Mouse (Mus musculus) c-Kit-positive CD71-positive TER-119-negative erythroid progenitor cells, embryonic 14.5 days (primary cell): ENCODE data around the gene Dmrt3.

ENCODE experiments used
- DNase-seq: peaks from one replicate; pipeline ENCODE4 v3.0.0-alpha.2; 2013; ENCODE audit warnings: low read depth

The Dmrt3 gene

DNA sequence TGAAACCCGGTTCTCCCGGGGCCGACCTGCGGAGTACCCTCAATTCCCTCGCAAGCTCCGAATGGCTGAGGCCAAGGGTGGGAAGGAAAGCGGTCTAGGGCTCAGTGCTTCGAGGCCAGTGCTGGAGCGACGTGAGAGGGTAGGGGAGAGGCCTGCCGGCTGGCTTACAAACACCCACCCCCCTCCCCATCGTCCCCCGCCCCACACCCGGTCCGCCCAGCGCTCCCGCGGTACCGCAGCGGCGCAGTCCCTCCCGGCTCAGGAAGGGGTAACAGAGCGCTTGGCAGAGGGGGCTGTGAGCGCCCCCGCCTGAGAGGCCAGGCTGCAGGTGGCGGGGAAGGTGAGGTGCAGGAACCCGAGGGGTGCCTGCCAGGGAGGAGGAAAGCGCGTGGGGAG, at the start of gene Dmrt3:
Gene Dmrt3 (plus strand): TSS at position 287 of the 396 bp plus-strand sequence.
- no peak for DNase-seq

DNA sequence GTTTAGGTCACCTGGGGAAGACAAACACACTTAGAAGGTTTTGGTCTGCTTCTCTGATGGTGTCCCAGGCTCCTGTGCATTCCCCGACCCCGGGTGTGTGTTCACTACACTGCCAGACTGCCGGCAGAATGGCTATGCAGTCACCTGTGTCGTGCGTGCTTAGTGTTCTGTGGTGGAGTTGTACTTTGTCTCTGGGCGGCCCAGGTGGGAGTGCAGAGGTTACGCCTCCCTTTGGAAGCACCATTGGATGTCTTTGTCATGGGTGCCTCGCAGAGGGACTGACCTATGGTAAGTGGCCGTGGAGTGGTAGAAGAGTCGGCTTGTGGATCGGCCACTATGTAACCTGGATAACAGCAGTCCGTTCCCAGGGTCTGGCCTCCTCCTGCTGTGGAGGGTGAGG, 45.7 kb upstream of the Dmrt3 start:
- DNase-seq = no peak

DNA sequence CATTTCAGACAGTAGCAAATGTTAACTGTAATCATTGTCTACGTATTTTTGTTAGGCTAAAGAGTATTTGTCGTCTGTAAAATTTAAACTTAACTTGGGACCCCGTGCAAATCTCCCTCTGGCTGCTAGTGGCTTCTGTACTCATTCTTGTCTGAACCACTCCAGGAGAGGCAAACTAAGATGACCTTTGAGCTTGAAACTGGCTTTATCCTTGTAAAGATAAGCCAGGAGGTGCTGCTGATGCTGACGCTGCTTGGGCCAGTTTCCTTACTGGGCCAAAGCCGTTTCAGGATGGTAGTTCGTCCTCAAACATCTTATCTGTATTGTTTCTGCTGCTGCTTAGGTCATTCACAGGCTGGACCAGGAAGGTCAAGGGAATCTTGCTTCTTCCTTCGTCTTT, 40.3 kb upstream of the Dmrt3 start:
- no peak for DNase-seq

DNA sequence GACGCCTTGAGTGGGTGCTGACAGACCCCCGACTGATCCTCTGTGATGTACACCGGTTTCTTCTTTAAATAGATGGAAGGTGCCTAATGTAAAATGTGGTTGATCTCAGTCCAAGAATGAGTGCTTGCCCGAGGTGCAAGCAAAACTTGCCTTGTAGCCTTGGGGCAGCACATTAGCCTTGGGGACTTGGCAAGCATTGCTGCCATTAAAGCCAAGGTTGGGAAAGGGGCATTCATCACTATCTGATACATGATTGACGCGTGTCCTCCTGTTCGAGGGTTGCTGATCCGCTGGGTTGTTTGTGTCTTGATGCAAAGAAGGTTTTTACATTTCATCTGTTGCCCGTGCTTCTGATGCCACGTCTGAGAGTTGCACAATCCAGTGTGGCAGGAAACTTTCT, 35.7 kb upstream of the Dmrt3 start:
- DNase-seq = no peak

DNA sequence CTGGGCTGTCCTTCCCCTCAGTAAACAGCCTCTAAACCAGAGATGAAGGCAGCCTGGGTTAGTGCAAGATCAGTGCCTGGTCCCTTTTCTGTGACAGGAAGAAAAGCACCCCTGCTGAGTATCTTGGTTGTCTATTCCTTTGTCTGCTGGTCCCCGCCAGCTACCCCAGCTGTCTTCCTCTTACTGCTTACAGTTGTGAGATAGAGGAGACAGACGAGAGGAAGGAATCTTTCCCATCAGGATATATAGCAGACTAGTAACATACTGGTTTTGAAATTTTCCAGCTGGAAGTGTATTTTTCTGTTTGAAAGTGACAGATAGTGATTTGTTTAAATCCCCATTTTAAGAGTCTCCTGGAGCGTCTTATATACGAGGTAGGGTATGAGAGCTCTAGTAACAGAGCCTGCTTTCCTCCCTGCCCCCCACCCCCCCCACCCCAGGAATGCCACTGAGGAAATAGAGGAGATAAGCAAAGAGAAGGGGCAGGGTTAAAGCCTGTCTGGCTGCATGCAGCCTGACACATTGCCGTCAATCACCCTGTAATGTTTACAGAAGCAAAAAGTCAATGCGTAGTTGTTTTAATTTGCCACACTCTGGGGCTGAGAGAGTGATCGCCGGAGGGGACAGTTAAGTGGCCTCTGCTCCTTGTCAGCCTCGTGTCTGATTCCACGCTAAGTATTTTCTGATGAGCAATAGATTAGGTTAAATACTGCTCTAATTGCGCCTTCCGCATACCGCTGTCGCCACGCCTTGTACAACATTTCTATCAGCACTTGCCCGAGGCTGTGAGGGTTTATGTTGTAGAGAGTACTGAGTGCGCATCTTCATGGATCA, 34.9 kb upstream of the Dmrt3 start:
- DNase-seq = no peak

DNA sequence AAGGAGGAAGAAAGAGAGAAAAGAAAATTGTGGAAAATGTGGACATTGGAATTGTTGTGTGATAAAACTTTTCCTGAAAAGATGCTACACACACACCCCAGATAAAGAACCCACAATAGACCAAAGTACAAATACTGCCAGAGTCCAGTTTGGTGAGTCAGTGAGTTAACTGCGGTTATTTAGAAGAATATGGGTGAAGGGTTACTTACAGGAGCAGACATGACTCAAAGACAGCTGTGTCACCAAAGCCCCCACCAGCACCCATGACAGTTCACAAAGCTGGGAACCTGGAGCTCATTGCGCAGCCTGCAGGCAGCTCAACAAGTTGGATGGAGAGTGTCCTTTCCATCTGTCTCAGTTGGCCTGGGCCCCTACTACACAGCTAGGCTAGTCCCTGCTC, 31.7 kb upstream of the Dmrt3 start:
- no peak for DNase-seq

DNA sequence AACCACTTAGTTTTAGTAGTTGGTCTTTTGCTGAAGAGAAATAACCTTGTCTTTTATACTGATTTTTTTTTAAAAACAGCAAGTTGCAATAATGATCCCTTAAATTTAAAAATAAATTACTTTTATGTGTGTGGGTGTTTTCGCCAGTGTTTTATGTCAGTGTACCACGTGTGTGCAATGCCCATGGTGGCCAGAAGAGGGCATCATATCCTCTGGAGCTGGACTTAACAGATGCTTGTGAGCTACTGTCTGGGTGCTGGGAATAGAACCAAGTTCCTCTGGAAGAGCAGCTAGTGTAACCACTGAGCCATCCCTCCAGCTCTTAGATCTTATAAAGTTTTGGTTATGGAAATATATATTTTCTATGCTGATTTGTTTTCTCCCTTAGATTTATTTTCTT, 30.7 kb upstream of the Dmrt3 start:
- no peak for DNase-seq

DNA sequence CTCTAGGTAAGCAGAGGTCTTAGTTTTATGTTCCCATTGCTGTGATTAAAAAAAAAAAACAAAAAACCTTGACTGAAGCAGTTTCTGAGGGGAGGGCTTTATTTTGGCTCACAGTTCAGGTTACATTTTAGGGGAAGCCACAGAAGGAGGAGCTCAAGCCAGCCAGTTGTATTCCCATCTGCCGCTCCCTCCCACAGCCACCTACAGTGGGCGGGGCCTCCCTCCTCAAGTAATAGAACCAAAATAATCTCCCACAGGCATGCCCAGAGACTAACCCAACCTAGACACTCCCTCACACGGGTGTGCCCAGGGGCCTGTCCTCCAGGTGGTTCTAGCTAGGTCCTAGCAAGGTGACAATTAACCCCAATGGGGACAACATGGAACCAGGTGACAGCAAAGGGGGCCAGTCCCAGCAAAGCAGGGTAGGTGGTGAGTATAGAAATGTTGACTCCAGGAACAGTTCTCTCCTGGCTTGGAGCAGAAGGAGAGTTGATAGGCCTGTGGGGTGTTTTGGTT, 12.3 kb upstream of the Dmrt3 start:
- DNase-seq = no peak

DNA sequence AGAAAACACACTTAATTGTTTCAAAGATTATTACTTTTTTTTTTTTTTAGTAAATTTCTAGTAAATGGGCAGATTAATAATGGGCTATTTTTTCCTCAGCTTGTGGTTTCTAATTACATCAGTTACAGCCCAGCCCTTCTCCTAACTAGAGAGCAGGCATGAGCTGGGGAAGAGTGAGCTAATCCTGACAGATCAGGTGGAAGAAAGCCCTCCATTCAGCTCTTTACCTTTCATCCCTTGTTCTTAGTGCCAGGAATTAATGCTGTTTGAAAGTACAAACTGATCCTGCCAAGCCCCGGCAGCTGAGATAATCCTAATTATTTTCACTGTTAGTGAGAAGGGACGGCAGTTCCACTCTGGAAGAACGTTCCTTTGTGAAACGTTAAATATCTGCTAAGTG, 11.5 kb upstream of the Dmrt3 start:
- no peak for DNase-seq

DNA sequence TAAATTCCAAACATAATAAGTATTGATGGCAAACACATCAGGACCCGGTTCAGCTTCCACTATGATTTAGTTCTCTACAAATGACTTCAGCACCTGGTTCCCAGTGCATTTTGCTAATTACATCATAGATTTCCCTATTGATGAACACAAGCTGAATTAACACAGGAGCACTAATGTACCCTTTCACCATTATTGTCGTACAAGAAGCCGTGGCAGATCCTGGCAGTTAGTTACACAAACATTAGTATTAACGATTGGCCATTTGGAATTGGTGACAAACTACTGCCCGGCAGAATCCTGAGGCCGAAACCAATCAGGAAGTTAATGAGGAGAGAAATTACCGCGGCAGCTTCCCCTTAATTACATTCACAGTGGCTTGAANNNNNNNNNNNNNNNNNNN, 8.1 kb upstream of the Dmrt3 start:
- DNase-seq = no peak

DNA sequence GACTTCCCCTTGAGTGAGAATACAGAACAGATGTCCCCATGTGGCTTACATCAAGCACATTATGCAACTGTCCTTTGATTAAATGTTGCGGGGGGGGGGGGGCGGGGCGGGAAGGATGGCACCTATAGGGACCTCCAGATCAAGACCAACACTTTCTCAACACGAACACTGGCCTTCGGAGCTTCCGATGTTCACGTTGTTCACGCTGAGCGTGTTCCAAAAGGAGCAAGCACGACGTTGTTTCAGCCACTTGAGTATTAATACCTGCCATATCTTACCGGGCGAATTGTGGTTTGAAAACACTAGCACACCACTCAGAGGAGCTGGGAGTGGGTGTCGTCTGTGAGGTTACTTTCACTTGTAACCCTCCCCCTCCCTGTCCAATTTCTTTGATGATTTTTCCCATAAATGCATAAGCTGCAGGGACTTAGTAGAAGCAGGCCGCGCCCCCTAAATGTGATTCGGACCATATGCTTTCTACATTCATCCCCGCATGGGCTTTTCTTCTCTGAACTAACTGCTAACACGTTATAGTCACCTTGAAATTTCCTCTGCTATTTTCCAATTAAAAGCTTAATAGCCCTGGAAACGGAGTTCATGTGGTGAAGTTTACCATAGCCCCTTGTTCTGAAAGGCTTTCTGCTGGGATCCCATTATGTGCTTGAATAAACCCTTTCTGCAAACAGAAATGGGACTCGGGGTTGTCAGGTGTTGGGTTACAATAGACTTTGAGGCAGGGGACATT, 2.5 kb upstream of the Dmrt3 start:
- no peak for DNase-seq

DNA sequence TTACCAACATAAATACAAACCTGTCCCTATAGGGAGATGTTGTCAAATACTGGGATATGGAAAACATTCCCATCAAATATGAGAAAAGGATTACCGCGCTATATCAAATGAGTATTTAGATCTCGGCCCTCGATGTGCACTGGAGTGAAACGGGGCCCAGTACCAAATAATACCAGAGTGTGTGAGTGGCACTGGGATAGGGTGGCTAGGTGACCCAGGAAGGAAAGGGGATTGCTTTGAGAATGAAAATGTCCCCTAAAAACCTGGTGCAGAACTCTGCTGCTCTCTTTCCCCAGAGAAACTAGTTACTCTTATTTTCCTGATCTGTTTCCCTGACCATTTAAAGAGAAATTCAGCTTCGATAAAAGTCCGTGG, 1.9 kb upstream of the Dmrt3 start:
- no peak for DNase-seq

DNA sequence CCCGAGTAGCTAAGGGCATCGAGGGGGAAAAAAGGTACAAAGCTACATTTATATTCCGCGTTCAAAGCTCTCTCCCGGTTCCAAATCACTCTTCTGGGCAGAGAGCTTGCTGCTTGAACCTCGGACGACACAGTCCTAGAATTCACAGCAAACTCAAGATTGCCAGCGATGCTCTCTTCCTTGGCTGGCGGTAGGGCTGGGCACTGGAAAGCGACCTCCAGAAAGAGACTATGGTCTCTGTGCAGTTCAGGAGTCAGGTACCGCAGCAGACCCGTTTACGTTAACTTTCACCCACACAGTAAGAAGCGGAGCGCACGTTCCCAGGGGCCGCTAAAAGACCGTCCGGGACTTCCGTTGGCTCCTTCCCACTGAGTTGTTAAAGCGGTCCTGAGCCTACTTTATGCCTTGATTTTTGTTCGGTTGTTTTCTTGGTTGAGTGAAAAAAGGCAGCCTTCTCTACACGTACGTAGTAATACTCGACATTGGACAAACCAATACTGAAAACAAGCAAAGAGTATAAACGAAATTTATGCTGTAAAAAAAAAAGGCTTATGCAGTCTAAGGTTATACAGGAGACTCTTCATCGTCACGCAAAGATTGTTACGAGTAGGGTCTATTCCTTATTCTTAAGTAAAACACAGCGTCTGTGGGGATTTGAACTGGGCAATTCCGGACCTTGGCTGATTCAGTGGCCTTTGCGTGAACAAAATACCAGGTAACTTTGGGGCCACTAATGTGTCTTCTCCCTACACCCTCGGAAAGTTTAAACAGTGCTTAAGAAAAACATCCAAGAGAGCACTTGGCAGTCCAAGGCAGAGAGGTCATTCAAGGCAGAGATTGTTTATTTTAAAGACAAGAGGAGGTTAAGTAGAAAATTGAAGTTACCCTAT, 895 bp upstream of the Dmrt3 start:
- DNase-seq = no peak

DNA sequence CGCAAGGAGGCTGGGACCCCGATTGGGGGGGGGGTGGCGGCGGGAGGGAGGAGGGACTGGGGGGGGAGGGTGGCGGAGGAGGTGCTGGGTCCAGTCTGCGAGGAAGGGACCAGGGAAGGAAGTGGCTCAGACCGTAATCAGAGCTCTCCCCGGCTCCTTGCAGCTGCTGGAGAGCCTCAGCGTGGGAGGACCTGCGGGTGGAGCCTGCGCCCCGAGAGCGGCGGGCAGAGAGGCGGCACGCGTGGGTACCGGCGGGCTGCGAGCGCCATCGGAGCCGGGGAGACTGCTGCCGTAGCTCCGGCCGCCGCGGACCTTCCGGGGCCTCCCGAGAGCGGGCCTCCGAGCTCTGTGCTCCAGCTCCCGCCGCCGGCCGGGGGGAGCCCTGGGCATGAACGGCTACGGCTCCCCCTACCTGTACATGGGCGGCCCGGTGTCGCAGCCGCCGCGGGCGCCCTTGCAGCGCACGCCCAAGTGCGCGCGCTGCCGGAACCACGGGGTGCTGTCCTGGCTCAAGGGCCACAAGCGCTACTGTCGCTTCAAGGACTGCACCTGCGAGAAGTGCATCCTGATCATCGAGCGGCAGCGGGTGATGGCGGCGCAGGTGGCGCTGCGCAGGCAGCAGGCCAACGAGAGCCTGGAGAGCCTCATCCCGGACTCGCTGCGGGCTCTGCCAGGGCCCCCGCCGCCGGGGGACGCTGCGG, 460 bp downstream of the Dmrt3 start:
- no peak for DNase-seq

DNA sequence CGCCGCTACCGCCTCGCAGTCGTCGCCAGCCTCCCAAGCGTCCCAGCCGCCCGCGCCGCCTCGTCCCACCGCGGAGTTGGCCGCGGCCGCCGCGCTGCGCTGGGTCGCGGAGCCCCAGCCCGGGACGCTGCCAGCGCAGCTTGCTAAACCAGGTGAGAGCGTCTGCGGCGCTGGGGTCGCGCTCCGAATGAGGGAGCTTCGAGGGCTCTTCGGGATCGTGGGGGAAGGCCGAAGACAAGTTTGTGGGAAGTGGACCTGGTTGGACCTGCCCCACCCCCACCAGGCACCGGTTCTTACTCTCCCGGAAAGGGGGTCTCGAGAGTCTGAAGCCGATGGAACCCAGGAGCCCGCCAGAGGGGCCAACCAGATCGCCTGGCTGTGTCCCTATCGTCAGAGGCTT, 1.0 kb downstream of the Dmrt3 start:
- DNase-seq = no peak

DNA sequence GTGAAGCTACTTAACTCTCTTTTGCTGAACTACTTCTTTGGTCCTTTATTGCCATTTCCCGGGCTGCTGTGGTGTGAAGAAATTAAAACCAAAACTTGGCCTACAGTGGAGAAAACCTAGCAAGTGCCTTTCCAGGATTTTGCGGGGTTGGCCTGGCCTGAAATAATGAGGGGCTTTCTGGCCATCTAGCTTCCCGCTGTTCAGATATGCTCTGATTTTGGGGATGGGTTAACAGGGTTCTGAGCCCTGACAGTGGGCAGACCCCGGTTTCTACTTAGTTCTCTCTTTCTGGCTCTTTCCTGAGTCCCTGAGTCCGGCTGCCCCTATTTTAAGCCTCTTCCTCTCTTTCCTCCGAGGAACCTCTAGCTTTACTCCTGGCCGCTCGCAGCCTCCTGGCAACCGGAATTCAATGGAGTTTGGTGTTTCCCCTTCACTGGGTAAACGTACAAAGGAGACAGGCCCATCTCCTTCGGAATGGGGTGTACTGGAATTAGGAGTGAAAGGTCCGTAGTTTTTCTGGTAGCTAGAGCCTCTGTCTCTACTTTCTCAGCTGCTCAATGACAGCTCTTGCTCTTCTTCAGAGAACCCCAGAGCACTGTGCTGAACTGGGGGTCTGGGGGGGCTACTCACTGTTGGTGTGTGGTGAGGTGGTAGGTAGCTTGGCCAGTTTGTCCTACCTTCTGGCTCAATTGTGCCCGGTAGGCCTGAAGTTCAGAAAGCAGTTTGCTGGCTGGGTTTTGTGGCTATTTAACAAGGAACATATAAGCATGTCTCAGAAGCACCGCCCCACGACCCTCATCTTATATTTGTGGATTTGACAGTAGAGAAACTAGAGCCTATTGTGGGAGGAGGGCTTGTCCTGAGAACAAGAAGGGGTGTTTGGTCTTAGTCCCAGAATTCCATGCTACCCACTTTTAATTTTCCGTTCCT, 2.0 kb downstream of the Dmrt3 start:
- no peak for DNase-seq

DNA sequence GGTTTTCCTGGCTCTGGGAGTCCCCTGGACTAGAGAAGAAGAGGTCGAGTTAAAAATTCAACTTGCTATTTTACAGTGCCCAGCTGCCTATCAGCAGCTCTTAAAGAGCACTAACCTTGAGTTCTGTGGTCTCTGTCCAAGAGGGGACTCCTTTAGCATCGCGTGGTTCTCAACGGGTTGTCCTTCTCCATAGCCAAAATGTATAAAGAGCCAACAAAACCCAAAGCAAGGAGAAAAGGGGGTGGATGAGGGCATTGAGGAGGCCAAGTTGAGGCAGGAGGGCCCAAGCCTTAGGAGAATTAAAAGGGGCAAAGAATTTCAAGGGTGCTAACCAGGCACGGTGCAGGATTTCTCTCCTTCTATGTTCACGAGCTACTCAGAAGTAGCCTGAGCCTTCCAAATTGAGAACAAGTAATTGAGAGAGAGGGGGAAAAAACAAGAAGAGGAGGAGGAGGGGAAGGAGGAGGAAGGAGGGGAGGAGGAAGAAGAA, 2.8 kb downstream of the Dmrt3 start:
- no peak for DNase-seq

DNA sequence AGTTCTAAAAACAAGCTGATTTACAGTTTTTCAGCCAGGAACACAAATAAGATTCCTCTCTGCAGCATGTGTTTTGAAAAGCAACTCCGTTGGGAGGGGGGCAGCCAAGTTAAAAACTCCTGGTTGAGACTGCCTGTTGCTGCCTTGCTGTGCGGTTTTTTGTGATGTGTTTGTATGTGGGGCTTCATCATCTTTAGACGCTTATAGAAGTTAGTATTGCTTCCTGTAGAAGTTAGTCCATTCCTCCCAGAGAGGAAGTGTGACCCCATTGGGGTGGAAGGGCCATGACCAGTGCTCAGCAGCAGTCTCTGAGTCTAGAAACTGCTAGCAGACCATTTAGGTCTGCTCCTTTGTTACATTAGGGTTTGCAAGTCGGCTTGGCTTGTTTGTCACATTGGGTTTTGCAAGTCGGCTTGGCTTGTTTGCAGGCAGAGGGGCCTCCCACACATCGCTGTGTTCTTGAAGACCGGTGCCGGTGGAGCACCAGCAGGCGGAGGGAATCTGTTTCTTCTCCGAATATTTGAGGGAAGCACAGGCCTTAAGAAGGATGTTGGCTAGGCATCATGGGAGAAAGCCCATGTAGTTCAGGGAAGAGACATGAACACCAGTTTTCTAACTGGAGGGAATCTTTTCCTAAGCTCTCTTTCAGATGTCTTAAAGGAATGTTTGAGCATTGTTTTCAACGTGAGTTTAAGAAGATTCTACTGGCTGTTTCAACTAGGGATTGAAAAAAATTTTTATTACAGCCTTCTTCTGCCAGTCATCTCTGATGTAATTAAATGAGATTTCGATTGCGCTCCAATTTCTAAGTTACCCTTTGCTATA, 3.6 kb downstream of the Dmrt3 start:
- no peak for DNase-seq

DNA sequence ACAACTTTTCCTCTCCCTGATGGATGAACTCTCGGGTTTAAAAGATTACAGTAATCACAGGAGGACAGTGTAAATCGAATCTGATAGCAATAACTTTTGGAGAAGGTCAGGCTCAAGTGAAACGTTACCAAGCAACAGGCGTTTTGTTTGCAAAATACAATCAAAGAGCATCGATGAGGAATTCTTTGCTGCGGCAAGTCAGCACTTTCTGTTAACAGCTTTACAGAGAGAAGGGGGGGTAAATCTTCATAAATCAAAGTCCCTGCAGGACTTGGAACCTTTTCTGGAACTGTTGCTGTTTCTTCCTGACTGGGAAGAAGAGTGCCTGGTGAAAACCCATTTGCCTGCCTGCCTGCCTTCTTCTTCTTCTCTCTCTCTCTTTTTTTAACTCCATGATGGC, 5.8 kb downstream of the Dmrt3 start:
- no peak for DNase-seq
